Mouse (Mus musculus) mouse trophoblast stem cell (cell line): Measurements from ENCODE around the gene Gstp2.

Experiments used
- in situ Hi-C, 2 experiments: fragments of 300-500 bp; cut with MseI, MboI; formaldehyde crosslinking; loops; 2 replicates in 1 of 2; 3 replicates in 1 of 2; pipeline ENCODE4 v1.15.1; 2025

The Gstp2 gene

DNA sequence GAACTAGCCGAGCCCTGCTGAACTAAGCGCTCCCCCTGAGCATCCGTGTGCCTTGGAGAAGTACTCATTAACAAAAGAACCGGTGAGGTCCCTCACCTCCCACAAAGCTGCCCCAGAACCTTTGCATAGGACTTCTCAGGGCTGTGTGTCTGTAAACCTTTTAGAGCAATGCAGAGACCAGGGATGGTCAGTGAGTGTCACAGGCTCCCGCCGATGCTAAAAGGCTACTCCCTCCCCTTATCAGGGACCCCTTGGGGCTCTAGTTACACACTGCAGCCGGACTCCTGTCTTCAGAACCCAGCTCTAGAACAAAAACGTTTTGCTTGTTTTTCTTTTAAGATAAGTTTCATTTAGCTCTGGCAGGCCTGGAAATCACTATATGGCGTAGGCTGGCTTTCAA lies 32.8 kb downstream of the Gstp2 start:
- in situ Hi-C loops = no loop called here

DNA sequence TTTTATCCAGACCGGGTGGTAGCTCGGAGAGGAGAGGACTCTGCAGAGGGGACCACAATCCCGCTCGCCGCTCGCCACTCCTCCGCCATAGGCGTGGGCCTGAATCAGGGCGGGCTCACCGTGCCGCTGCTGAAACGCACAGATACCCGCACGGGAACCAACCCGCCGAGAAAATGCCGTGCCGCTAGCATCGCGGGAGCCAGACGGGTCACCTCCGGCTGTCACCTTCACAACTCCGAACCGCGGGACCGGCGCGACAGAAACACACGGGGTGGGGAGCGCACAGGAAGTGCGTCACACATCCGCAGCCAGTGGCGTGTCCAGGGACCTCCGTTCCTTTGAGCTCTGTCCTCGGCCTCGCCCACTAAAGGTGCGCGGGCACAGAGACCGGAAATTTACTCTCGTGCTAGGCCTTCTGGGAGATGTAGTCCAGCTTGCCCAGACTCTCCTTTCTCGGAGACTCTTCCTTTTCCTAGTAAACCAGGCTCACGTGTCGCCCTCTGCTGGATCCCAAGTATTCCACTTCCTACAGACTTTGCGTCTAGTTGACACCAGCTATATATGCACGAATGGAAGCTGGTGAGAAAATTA lies 33.3 kb downstream of the Gstp2 start, which contains the start of gene Ndufv1:
Gene Ndufv1, minus strand, starts transcription at position 375 of the 591 bp plus-strand sequence.
- in situ Hi-C loops = no loop called here

DNA sequence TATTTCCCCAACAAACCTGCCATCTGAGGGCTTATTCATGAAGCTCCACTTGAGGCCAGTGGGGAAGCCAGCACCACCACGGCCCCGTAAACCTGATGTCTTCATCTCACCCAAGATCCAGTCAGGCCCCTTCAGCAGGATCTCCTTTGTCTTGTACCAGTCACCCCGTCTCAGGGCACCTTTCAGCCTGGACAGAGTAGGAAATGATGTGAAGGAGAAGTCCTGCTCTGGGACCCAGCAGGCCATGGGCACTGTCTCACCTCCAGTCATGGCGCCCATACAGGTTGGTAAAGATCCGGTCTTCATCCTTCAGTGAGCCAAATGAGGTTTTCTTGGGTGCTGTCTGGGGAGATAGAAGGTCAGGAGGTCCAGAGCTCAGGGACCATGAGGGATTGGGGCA lies 34.7 kb downstream of the Gstp2 start:
- in situ Hi-C loops = no loop called here

- in situ Hi-C loops = no loop called here
Observed at GRCm38 (mm10) chr19:4005971-4006370, 39.9 kb downstream of the Gstp2 start.

- in situ Hi-C loops = no loop called here
Observed at GRCm38 (mm10) chr19:4005091-4005490, 40.7 kb downstream of the Gstp2 start.

- in situ Hi-C loops = no loop called here
Observed at GRCm38 (mm10) chr19:4004331-4004730, 41.5 kb downstream of the Gstp2 start.

- in situ Hi-C loops = no loop called here
Observed at GRCm38 (mm10) chr19:4003641-4004040, 42.2 kb downstream of the Gstp2 start.

DNA sequence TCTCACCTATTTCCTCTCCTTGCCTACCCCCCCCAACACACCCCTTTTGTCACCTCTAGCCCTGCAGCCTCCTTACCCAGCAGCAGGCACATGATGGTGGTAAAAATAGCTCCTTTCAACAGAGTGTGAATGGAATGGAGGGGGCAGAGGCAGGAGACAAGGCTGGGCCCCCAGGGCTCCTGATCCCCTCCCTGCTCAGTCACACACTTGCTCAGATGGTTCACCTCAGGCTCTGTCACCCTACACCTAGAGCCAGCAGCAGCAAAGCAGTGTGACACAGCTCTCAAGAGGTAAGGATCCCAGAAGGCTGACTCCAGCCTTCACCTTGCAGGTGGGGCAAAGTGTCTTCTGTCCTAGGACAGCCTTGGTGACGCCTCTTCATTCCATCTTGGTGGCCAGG lies 42.7 kb downstream of the Gstp2 start, which contains the start of gene Doc2g:
Gene Doc2g, plus strand, starts transcription at position 202 of the 400 bp plus-strand sequence.
- in situ Hi-C loops = no loop called here

- in situ Hi-C loops = no loop called here
Observed at GRCm38 (mm10) chr19:4001752-4002151, 44.1 kb downstream of the Gstp2 start.

DNA sequence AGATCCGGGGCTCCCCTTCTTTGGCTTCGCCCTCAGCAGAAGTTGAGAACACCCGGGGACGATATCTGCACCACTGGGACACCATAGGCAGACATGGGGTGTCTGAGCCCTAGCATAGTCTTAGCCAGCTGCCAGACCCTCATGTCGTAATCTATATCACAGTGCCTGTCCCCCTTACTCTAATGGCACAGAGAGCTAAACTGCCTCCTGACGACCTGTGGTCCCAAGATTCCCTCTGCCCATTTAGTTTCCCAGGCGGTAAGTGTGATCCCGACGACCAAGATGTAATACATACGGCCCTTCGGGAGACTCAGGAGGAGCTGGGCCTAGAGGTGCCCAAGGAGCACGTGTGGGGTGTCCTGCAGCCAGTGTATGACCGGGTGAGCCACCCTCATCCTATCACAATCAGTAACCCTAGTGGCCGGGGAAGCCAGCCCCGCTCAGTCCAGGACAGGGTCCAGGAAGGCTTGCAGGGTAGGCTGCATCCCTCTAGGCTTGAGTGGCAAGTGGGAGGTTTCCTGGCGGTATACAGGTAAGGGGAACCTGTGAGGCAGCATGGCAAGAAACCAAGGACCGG lies 44.8 kb downstream of the Gstp2 start:
- in situ Hi-C loops = no loop called here

DNA sequence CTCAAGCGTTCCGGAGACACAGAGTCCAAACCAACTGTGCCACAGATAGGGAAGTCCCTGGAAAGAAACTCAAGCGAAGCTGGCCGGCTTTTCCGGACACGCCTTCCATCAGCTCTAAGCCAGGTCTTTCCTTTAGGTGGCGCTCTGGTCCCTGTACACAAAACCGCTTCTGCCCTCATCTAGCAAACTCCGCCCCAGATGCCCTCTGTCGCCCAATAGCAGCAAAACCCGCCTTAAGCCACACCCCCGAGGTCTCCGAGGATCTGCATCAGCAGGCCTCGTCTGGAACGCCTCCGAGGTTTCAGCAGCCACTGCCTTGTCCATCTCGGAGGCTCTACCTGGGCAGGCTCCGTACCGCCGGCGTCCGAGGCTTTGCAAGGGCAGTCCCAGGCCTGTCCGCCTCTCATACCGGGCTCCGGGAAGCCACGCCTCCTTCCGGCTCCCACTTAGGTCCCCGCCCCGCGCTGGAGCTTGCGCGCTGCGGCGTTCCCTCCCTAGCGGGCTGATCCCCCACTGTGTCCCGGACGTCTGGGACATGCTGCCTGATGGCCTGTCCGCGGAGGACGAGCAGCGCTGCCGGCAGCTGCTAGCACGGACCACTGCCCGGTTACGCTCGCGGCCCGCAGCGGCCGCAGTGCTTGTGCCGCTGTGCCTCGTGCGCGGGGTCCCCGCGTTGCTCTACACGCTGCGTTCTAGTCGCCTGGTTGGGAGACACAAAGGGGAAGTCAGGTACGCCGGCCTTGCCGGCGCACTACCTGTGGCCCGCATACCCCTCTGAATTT lies 45.5 kb downstream of the Gstp2 start, which contains the start of the genes Nudt8 and Gm49405:
Gene Nudt8, plus strand, starts transcription at position 462 of the 782 bp plus-strand sequence.
Gene Gm49405, plus strand, starts transcription at position 508 of the 782 bp plus-strand sequence.
- in situ Hi-C loops = no loop called here

DNA sequence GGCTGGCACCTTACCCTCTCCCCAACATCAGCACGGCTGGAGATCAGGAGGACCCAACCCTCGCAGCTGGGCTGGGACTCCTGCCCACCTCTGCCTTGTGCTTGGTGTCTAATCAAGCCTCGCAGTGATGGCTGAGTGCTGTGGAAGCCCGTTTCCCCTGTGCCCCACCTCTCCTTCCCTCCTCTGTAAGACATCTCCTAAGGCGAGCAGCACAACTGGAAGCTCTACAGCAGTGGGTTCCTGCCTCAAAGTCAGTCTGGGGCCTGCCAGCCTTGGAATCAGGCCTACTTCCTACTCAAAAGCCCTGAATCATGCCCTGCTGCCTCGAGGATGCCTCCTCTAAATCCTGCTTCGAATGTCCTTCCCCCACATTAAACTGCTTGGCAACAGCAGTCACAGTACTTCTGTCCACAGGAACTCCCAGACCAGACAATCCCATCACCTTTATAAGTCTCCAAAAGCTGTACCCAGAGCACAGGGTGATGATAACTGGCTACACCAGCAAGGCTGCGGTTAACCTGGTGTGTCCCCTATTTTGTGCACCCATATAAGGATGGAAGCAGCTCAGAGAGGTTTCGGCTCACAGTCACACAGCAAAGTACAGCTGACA lies 46.6 kb downstream of the Gstp2 start:
- in situ Hi-C loops = no loop called here

- in situ Hi-C loops = no loop called here
Observed at GRCm38 (mm10) chr19:3998335-3998734, 47.5 kb downstream of the Gstp2 start.

DNA sequence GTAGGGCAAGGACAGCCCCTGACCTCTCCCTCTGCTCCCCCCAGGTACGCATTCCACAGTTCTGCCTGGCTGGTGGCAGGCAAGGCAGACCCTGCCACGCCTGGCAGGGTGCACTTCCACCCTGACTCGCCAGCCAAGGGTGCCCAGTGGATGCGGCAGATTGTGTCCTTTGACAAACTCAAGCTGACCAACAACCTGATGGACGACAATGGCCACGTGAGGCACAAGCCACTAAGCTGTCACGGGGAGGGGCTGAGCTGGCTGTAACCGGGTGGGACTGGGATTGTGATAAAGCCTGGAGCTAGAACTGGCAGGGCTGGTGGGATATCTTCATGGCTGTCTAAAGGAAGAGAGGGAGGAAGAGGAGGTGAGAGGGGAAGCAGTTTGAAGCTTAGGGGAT lies 48.6 kb downstream of the Gstp2 start:
- in situ Hi-C loops = no loop called here

- in situ Hi-C loops = no loop called here
Observed at GRCm38 (mm10) chr19:3996747-3997146, 49.1 kb downstream of the Gstp2 start.

DNA sequence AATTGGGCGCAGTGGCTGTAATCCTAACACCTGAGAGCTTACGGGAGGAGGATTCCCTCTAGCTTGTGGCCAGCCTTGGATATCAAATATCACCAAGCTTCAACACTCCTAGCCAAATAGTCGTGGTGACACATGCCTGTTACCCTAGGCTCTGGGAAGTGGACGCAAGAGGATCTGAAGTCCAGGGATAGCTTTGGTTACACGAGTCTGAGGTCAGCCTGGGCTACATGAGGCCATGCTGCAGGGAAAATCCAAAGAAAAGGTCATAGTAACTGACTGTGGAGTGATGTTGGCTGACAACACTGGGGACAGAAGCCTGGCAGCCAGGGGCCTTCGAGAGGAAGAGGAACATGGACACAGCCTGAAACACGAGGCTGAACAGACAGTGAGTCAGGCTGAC lies 49.7 kb downstream of the Gstp2 start:
- in situ Hi-C loops = no loop called here

GRCm38 (mm10) chr19:3995505-3995904 lies 50.3 kb downstream of the Gstp2 start:
- in situ Hi-C loops = no loop called here

GRCm38 (mm10) chr19:3994932-3995331 lies 50.9 kb downstream of the Gstp2 start:
- in situ Hi-C loops = loop anchor here in 1 of 2 experiments (5.0 kb wide), 1 partner anchor 48 kb away; no protein-coding TSS in a partner anchor

- in situ Hi-C loops = loop anchor here in 1 of 2 experiments (5.0 kb wide), 1 partner anchor 45 kb away; no protein-coding TSS in a partner anchor
Observed at GRCm38 (mm10) chr19:3992416-3992815, 53.4 kb downstream of the Gstp2 start, which contains the start of gene Tbx10. Tbx10 (plus strand) TSS chr19:3992752.

DNA sequence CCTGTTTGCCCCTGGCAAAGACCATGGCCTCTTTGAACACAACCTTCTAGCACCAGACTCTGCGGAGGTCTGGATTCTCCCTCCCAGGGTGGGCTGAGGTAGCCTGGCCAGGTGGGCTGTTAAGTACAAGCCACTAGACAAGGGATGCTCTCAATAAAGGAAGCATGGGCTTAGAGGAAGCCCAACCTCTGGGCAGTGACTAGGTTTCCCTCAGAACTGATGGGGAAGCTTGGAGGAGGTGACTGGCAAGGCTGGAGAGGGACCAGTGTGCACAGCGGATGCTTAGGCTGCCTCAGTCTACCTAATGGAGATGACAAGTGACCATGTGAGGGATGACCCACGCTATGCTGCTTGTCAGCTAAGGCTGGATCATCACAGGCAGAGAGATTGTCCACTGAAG lies 53.9 kb downstream of the Gstp2 start:
- in situ Hi-C loops = loop anchor here in 1 of 2 experiments (5.0 kb wide), 1 partner anchor 45 kb away; no protein-coding TSS in a partner anchor

- in situ Hi-C loops = loop anchor here in 1 of 2 experiments (5.0 kb wide), 1 partner anchor 44 kb away; no protein-coding TSS in a partner anchor
Observed at GRCm38 (mm10) chr19:3991562-3991961, 54.3 kb downstream of the Gstp2 start.

DNA sequence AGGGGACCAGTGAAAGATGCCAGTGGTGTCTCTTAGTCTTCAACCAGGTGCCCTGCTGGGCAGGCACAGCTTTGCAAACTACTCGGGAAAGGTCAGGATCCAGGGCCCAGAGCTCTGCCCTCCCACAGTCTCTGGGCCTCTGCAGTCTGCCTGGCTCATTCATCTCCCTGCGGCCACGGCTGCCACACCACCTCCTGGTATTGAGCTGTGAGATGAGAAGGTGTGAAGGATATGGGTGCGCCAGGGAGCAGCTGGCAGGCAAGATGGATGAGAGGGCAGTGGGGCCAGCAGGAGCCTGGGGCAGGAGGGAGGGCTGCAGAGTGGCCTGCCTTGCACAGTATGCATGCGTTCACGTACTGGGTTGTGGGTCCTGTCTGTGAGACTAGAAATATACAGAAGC lies 55.0 kb downstream of the Gstp2 start:
- in situ Hi-C loops = loop anchor here in 1 of 2 experiments (5.0 kb wide), 1 partner anchor 44 kb away; no protein-coding TSS in a partner anchor
